Mouse (Mus musculus) C2C12 (cell line): ENCODE measurements around the gene Wdr90. TPM values are rescaled to one million over a fixed set of nuclear protein-coding genes. Genes with fewer than 3 reads are reported as not detected.
A peak's percentile ranks its signal among the peaks of the same experiment; 100 is the strongest.

Experiments used
- H3K27me3 ChIP-seq: one replicate; pipeline ENCODE4 v1.6.1; 2011; ENCODE audit not compliant: control insufficient read depth, insufficient read depth, insufficient read length
- H3K36me3 ChIP-seq: one replicate; pipeline ENCODE4 v1.6.1; 2011; ENCODE audit not compliant: control insufficient read depth, insufficient read depth
- H3K4me3 ChIP-seq: one replicate; pipeline ENCODE4 v1.5.1; 2011; ENCODE audit warnings: mild to moderate bottlenecking, control low read depth; ENCODE audit not compliant: poor library complexity, insufficient read depth, severe bottlenecking
- H3K79me2 ChIP-seq: one replicate; pipeline ENCODE4 v1.6.1; 2011; ENCODE audit not compliant: control insufficient read depth, insufficient read depth
- H3K79me3 ChIP-seq: one replicate; pipeline ENCODE4 v1.6.1; 2011; ENCODE audit warnings: low read depth, control low read depth
- H3ac ChIP-seq: one replicate; pipeline ENCODE3; 2011; ENCODE audit warnings: low read depth; ENCODE audit not compliant: control insufficient read depth, insufficient read length
- CEBPB ChIP-seq: IDR thresholded peaks from one replicate; pipeline ENCODE4 v1.6.1; 2011; ENCODE audit warnings: low read depth, mild to moderate bottlenecking, control low read depth, moderate library complexity
- CTCF ChIP-seq: IDR thresholded peaks from one replicate; pipeline ENCODE4 v1.5.1; 2011; ENCODE audit not compliant: control insufficient read depth, insufficient read depth, insufficient read length
- FOSL1 ChIP-seq: IDR thresholded peaks from one replicate; pipeline ENCODE4 v1.8.0; 2011; ENCODE audit warnings: mild to moderate bottlenecking, low read length; ENCODE audit not compliant: poor library complexity, insufficient read depth, severe bottlenecking
- MAX ChIP-seq: IDR thresholded peaks from one replicate; pipeline ENCODE4 v1.6.1; 2011; ENCODE audit warnings: mild to moderate bottlenecking, control low read depth
- MYOD1 ChIP-seq: IDR thresholded peaks from one replicate; pipeline ENCODE4 v1.6.1; 2011; ENCODE audit warnings: low read depth; ENCODE audit not compliant: control insufficient read depth, insufficient read length
- MYOG ChIP-seq: IDR thresholded peaks from one replicate; pipeline ENCODE4 v1.6.1; 2011; ENCODE audit not compliant: control insufficient read depth, insufficient read length; ENCODE audit errors: extremely low read depth
- USF1 ChIP-seq: IDR thresholded peaks from one replicate; pipeline ENCODE4 v1.6.1; 2011; ENCODE audit warnings: low read depth, mild to moderate bottlenecking, control low read depth, moderate library complexity
- polyA plus RNA-seq: library from polyadenylated mRNA; unstranded; fragments of >200 nt; fragmentation: generic; extraction: Trizol; gene quantifications from one replicate; pipeline ENCODE4 v1.2.1, GENCODE M21; 2012; ENCODE audit warnings: missing spikeins

The Wdr90 gene
- polyA plus RNA-seq, 1 experiment, result 16.7 TPM

DNA sequence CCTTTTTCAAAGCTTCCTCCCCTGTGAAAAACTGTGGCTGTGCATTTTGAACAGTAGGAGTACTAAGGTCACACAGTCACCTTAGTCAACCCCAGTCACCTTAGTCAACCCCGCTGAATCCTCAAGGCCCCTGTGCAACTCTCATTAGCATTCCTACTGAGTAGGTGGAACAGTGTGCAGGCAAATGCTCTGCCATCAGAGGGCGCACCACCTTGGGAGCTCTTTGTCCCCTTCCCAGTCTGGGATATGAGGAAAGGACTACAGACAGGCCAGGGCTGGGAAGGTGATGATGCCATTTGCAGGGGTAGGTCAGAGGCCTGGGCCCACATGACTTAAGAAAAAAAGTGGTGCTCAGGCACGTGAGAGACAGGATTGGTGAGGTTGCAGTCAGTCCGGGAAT is 18.0 kb upstream of the Wdr90 start:
- H3ac ChIP-seq, result no peak overlapping the region
- H3K4me3 ChIP-seq, result no peak overlapping the region
- no peaks in the 10 kb centered on the region for H3K79me3 ChIP-seq
- peaks cover 8% of the 10 kb centered on the region for H3K79me2 ChIP-seq
- H3K27me3 ChIP-seq, result no peaks in the 10 kb centered on the region
- H3K36me3 ChIP-seq, result peaks cover 17% of the 10 kb centered on the region
- no peak for TF ChIP-seq USF1
- TF ChIP-seq CTCF, result peak; percentile 38
- TF ChIP-seq FOSL1, result no peak
- TF ChIP-seq MAX, result no peak

DNA sequence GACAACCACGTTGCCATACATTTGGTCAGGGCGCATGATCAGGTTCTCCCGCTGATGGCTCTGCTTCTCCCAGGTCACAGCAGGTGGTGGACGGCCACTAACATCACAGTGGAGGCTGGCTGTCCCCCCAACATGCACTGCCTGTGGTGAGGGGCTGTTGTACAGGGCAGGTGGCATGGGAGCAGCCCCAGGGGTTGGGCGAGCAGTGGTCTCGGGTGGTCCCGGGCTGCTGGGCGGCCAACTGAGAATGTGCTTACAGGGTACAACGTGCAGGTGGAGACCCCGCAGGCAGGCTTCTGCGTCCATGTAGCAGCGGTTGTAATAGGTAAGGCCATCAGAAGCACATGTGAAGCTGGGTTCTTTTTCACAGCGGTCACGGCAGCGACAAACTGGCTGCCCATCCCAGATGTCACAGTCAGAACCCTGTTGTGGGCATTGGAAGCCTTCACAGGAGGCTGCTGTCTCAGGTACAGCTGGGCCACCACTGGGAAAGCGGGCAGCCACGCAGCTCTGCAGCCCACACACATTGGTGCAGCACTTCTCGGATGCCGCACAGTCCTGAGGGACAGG is 17.4 kb upstream of the Wdr90 start:
- Histone ChIP-seq H3K79me3 (no peaks in the 10 kb centered on the region), H3ac (no peak overlapping the region), H3K79me2 (peaks cover 8% of the 10 kb centered on the region), H3K36me3 (peaks cover 14% of the 10 kb centered on the region), H3K4me3 (no peak overlapping the region), H3K27me3 (no peaks in the 10 kb centered on the region)
- TF ChIP-seq CTCF (no peak), USF1 (no peak), MYOD1 (no peak), CEBPB (no peak), MAX (no peak), MYOG (no peak), FOSL1 (no peak)

DNA sequence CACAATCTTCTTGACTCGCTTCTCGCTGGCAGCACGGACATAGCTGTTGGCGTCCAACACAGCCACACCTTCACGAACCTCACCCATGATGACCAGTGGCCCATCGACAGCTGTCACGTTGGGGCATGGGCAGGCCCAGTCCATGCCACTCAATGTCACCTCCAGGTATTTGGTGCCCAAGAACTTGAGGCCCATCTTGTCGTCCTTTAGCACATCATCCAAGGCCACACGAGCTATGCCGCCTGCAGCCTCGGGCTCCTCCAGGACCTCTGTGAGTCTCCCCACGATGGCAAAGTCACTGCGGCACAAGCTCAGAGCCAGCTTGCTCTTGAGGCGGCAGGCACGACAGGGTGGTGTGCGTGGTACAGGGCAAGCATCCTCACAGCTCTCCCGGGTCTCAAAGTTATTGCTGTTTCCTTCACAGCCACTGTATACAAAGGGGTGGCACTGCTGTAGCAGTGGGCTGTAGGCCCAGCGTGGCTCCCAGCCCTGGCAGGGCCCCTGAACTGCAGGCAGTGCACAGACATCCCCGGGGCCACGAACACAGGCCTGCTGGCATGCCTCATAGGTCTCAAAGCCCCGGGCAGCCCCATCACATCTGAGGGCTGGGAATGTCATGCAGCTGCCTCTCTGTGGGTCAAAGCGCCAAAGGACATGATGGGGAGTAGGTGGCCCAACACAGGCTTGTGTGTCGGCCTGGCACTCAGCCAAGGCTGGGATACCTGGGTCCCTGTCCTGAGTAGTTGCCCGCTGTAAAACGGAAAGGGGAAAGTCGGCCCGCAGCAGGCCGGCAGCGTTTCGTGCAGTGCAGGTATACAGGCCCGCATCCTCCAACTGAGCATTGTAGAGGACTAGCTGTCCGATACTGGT is 16.7 kb upstream of the Wdr90 start:
- no peaks in the 10 kb centered on the region for H3K27me3 ChIP-seq
- TF ChIP-seq CEBPB (no peak), FOSL1 (no peak), MYOD1 (no peak), CTCF (no peak), MAX (no peak), MYOG (no peak), USF1 (no peak)
- H3K4me3 ChIP-seq, result no peak overlapping the region
- peaks cover 10% of the 10 kb centered on the region for H3K36me3 ChIP-seq
- H3K79me2 ChIP-seq, result peaks cover 8% of the 10 kb centered on the region
- H3K79me3 ChIP-seq, result no peaks in the 10 kb centered on the region
- H3ac ChIP-seq, result no peak overlapping the region

- Histone ChIP-seq H3K4me3 (no peak overlapping the region), H3K79me3 (no peaks in the 10 kb centered on the region), H3ac (no peak overlapping the region), H3K36me3 (peaks cover 10% of the 10 kb centered on the region), H3K27me3 (no peaks in the 10 kb centered on the region), H3K79me2 (peaks cover 8% of the 10 kb centered on the region)
- TF ChIP-seq MYOD1 (no peak), CEBPB (no peak), MAX (no peak), USF1 (no peak), FOSL1 (no peak), MYOG (no peak), CTCF (no peak)
Observed at GRCm38 (mm10) chr17:25877025-25877424, 15.7 kb upstream of the Wdr90 start.

GRCm38 (mm10) chr17:25876347-25876915 is 15.1 kb upstream of the Wdr90 start:
- Histone ChIP-seq H3K79me2 (peaks cover 8% of the 10 kb centered on the region), H3K36me3 (peaks cover 7% of the 10 kb centered on the region), H3K27me3 (no peaks in the 10 kb centered on the region), H3ac (peak overlapping the region; percentile 42), H3K4me3 (no peak overlapping the region), H3K79me3 (no peaks in the 10 kb centered on the region)
- no peak for TF ChIP-seq MYOG
- no peak for TF ChIP-seq USF1
- TF ChIP-seq MYOD1, result no peak
- no peak for TF ChIP-seq CEBPB
- no peak for TF ChIP-seq CTCF
- TF ChIP-seq MAX, result no peak
- no peak for TF ChIP-seq FOSL1
